Mouse (Mus musculus) mouse trophoblast stem cell (cell line): ENCODE data around the gene Tmem262.

Experiments used
- in situ Hi-C, 2 experiments: fragments of 300-500 bp; cut with MseI, MboI; formaldehyde crosslinking; loops; 2 replicates in 1 of 2; 3 replicates in 1 of 2; pipeline ENCODE4 v1.15.1; 2025

The Tmem262 gene

DNA sequence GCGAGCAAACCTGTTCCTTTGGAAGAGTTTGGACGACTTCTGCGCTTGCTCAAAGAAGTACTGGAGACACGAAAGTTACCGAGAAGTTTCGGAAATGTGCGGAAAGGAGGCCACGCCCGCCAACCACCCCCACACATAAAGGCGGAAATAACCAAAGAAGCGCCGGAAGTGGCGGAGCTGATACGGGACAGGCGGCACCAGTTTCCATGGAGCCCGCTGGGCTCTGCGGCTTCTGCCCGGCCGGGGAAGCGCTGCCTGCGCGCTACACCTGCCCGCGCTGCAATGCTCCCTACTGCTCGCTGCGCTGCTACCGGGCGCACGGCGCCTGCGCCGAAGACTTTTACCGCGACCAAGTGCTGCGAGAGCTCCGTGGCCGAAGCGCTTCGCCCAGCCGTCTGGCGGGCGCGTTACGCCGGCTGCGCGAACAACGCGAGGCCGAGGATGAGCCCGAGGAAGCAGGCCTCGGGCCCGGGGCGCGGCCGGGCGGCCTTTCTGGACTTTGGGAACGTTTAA, 18.8 kb upstream of the Tmem262 start, which contains the start of gene Znhit2:
Znhit2 (plus strand) TSS at position 172 of the 513 bp plus-strand sequence.
- in situ Hi-C loops, result no loop called here

DNA sequence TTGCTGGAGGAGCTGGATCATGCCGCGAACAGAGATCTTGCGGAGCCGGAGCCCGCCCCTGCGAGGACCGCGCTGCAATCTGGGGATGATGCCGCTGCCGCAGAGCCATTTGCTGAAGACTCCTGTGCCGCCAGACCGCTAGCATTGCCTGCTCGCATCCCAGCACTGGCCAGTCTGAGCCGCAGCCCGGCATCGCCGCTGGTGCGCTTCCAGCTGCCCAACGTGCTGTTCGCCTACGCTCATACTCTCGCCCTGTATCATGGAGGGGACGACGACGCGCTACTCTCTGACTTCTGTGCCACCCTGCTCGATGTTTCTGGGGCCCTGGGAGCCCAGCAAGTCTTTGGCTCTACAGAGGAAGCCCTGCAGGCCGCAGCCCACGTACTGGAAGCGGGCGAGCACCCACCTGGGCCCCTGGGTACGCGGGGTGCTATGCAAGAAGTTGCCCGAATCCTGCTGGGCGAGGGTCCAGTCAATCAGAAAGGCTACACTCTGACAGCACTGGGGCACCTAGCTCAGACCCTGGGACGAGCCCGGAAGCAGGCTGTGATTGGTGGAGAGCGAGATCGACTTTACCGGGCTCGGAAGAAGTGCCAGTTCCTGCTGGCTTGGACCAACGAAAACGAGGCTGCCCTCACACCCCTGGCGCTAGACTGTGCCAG, 18.1 kb upstream of the Tmem262 start:
- in situ Hi-C loops, result no loop called here

- in situ Hi-C loops, result no loop called here
These were observed 17.4 kb upstream of the Tmem262 start for GRCm38 (mm10) chr19:6062418-6062817.

GRCm38 (mm10) chr19:6063081-6063480, 16.8 kb upstream of the Tmem262 start:
- in situ Hi-C loops, result no loop called here

DNA sequence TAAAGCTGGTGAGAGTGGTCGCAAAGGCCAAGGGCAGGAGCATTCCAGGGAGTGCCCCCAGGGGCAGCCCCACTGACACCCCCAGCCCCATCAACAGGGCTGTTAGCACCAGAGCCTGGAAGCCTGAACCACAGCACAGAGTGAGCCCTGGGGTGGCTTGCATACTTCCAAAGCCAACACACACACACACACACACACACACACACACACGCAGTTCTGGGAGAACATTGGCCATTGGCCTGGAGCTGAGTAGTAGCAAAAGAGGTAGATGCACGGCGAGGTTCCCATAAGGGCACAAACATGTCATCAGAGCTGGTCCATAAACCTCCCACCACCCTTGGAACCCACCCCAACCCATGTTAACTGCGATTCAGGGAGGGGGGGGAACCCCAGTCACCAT, 13.3 kb upstream of the Tmem262 start:
- in situ Hi-C loops, result no loop called here

- in situ Hi-C loops, result no loop called here
These were observed 12.7 kb upstream of the Tmem262 start for GRCm38 (mm10) chr19:6067011-6067723.

DNA sequence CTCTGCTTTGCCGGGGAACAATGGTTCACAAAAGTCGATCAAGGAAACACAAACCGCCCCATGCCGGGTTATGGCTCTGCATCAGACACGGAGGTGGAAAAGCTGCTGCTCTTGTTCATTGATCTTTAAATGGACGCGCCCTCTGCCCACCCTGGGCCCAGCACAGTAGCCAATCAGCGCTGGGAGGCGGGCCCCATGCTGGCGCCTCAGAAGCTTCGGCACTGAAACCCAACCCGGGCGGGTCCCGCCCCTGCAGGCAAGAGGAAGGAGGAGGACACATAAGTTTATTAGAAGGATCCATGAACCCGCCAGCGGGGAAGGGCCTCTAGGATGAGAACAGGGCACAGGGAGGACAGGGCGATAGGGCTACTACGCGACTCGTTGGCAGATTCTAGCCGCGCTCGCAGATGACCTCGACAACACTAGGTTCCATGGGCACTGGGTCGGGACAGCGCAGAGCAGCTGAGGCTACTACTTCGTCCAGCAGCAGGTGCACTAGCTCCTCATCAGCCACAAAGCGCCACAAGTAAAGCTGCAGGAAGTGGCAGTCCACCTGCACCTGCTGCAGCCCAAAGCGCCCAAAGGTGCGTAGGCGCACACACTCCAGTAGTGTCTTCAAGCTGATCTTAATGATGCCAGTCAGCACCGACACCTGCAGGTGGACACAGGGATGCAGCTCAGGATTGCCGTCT, 12.0 kb upstream of the Tmem262 start, which contains the start of gene Tm7sf2:
Tm7sf2 (minus strand) TSS at position 650 of the 692 bp plus-strand sequence.
- in situ Hi-C loops, result no loop called here

- in situ Hi-C loops, result no loop called here
These were observed 10.9 kb upstream of the Tmem262 start for GRCm38 (mm10) chr19:6068951-6069350.

GRCm38 (mm10) chr19:6069851-6070250, 10.0 kb upstream of the Tmem262 start:
- in situ Hi-C loops, result no loop called here

GRCm38 (mm10) chr19:6070571-6071250, 9.1 kb upstream of the Tmem262 start:
- in situ Hi-C loops, result no loop called here

DNA sequence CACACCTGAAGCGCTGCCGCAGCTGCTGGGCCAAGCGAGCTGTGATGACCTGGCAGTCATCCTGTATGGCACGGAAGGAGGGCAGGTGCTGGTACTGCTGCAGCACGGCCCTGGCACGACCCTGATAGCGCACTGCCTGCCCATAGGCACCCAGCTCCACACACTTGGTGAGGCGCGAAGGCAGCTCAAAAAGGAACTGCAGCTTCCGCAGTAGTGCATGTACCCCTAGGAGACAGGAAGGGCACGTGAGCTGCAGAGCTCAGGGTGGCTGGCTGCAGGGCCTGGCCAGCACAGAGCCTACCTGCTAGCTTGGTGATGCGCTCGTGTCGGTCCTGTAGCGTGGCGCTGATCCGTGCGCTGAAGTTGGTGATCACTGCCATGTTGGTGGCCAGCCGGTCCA, 8.6 kb upstream of the Tmem262 start:
- in situ Hi-C loops, result no loop called here

DNA sequence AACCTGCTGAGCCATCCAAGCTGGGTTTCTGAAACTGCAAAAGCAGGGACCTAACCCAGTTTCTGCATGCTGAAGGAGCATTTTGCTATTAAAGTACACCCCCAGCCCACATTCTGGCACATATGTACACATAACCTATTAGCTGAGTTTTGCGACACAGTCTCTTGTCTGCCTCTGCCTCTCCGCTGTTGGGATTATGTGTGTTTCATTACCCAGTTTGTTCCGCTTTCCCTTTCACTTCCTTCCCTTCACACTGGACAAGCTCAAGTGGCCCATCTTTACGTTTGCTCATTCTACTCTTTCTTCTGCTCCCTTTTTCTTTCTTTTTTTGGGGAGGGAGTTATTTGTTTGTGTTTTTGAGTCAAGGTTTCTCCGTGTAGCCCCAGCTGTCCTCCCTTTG, 5.9 kb upstream of the Tmem262 start:
- in situ Hi-C loops, result no loop called here

DNA sequence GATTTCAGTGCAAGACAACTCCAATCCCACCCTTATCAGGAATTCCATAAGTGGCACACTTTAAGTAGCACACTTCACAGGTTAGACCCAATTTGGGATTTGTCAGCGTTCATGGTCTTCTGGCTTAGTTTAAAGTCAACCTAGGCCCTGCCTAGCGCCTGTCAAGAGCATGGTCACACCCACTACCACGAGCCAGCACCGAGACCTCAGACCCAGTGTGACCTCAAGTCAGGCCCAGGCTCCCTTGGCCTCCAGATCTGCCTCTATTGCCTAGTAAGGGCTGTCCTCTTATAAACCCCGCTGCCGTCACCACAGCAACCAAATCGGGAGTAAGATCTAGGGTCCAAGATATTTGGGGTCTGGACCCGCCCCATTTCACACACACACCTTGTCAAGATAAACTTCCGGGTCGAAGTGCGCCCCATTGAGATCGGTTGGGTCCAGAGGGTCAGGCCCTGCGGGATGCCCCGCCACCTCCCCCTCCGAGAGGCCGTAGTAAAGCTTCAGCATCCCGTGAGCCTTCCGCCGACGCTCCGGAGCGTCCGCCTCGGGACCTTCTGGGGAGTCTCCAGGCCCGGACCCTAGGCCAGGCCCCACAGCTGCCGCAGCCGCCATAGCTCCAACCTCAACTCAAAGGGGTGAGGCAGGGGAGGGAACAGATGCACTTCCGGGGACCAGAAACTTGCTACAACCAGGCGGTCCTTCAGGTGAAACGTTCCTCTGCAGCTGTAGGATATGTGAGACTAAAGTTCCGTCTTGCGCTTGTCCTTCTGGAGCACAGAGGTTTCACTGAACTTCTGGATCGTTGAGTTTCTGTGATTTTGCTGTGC, 3.1 kb upstream of the Tmem262 start, which contains the start of gene Vps51:
Vps51 (minus strand) TSS at position 668 of the 830 bp plus-strand sequence.
- in situ Hi-C loops, result no loop called here

GRCm38 (mm10) chr19:6082156-6082555, 2.3 kb downstream of the Tmem262 start, which contains the start of gene Gm28374:
Gm28374 (minus strand) TSS chr19:6082256.
- in situ Hi-C loops, result no loop called here

- in situ Hi-C loops, result no loop called here
These were observed 4.8 kb downstream of the Tmem262 start, which contains the start of the genes Zfpl1 and Cdca5 for GRCm38 (mm10) chr19:6084478-6085248. Zfpl1 (minus strand) TSS chr19:6084956. Cdca5 (plus strand) TSS chr19:6084983.

- in situ Hi-C loops, result no loop called here
These were observed 5.6 kb downstream of the Tmem262 start for GRCm38 (mm10) chr19:6085417-6085879.

DNA sequence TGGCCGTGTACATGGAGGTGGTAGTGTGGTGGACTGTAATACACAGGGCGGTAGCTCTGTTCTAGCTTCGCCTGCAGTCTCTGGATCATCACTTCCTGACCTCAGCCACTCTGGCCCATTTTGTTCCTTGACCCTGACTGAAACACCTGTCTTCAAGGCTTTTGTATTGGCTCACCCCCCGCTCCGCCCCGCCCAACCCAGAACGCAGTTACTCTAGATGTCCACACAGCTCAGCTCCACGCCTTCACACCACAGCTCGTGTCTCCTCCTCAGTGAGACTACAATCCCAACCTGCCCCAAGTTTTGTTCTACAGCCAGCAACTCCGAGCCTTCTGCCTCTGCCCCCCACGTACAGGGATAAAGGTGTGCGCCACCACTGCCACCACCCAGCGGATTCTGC, 9.0 kb downstream of the Tmem262 start:
- in situ Hi-C loops, result no loop called here

DNA sequence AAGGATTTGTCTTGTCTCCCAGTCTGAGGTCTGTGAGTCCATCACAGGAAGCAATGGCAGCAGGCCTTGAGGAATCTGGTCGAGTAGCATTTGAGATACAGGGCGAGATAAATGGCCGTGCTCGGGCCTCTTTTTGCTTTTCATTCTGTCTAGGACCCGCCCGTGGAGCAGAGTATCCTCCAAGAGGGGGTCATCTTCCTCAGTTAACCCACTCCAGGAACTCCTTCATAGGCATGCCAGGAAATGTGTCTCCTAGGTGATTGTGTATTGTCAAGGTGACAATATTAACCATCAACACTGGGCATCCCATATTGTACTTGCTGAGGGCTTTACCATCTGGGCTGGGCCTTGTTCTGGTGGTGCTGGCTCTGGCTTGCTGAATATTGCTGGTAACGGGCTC, 14.3 kb downstream of the Tmem262 start, which contains the start of gene AC131692.1:
AC131692.1 (plus strand) TSS at position 301 of the 400 bp plus-strand sequence.
- in situ Hi-C loops, result no loop called here

GRCm38 (mm10) chr19:6097847-6098246, 18.0 kb downstream of the Tmem262 start:
- in situ Hi-C loops, result no loop called here
